Comparison of ENCODE assay signal across 9 mouse cellular contexts in the genomic region with DNA sequence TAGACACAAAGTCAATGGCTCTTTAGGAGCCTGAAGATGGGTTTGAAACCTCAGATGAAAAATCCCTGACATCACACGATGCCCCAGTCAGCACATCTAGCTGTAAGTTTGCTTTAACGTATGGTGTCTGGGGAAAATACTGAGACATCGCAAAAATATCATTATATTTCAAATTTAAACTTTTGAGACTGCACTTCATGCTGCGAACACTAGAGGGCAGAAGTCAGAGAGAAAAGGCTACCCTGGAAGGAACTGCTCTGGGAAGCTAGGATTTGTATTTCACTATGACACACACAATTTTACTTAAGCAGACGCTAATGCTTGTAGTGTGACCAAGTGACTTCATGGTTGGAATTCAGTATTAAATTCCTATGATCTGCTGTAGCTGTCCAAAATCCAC. TPM values are rescaled to one million over a fixed set of nuclear protein-coding genes. Genes with fewer than 3 reads are reported as not detected.
DNase-seq lines count a peak whose midpoint lies in the region; ATAC-seq and TF ChIP-seq lines count a peak whose summit lies in the region.
"Had no signal": no experiment of that assay in that cellular context is flagged by ENCODE, and none has a peak within 500 bp of the region (broad histone marks: within the 10 kb centered on the region; RNA-seq: fewer than 3 reads in every experiment).

No protein-coding gene starts in this region.

- no peaks in the 10 kb centered on the region for H3K27me3 ChIP-seq in liver, embryonic 14.5 days (ENCODE audit: control insufficient read depth, insufficient read depth, low read length)
- H3K27me3 ChIP-seq: neural tube, embryonic 13.5 days had no signal

- no peak overlapping the region for H3K9ac ChIP-seq in liver, embryonic 14.5 days (replicated peaks)
- H3K9ac ChIP-seq: neural tube, embryonic 13.5 days had no signal

- H3K4me3 ChIP-seq in liver, embryonic 14.5 days (ENCODE audit: insufficient read depth in 1 of 2, low read depth in 2 of 2, low read length in 2 of 2): no peak overlapping the region
- H3K4me3 ChIP-seq: neural tube, embryonic 13.5 days had no signal

- 15% methylated on average over 5 of the region's 5 CpGs for WGBS in liver, embryonic 14.5 days (ENCODE audit: insufficient replicate concordance)

- no peak for TF ChIP-seq EP300 in liver, embryonic 14.5 days (IDR thresholded peaks at IDR 0.05; ENCODE audit: low read depth)

- ATAC-seq in common myeloid progenitor, adult 5-6 weeks (replicated peaks; ENCODE audit: low read depth, poor library complexity, severe bottlenecking): peak; percentile 64
- no peak for ATAC-seq in liver, embryonic 14.5 days (ENCODE audit: insufficient read depth)
- no peak for ATAC-seq in frontal cortex, adult (ENCODE audit: low TSS enrichment)

- H3K27ac ChIP-seq in liver, embryonic 14.5 days: no peak overlapping the region
- H3K27ac ChIP-seq: neural tube, embryonic 13.5 days had no signal

- intact Hi-C loops in heart, postnatal 25 days (cut with DNase I): loop anchor here (1.0 to 5.0 kb wide), 4 partner anchors 69 to 733 kb away; a partner anchor contains a TSS

- H3K36me3 ChIP-seq in liver, embryonic 14.5 days (replicated peaks; ENCODE audit: control insufficient read depth, insufficient read depth, low read depth): no peaks in the 10 kb centered on the region
- H3K36me3 ChIP-seq: neural tube, embryonic 13.5 days had no signal

- no peaks in the 10 kb centered on the region for H3K9me3 ChIP-seq in liver, embryonic 14.5 days (ENCODE audit: control insufficient read depth, low read length)
- H3K9me3 ChIP-seq: neural tube, embryonic 13.5 days had no signal

- no peaks in the 10 kb centered on the region for H3K4me1 ChIP-seq in liver, embryonic 14.5 days (replicated peaks; ENCODE audit: control insufficient read depth in 2 of 2, insufficient read depth in 2 of 2, low read length in 1 of 2)

- H3K4me2 ChIP-seq in liver, embryonic 14.5 days (ENCODE audit: low read depth): no peak overlapping the region
- H3K4me2 ChIP-seq: neural tube, embryonic 13.5 days had no signal

- peak; percentile 67 for DNase-seq in heart, adult 11 months
- no peak for DNase-seq in heart, postnatal 25 days (ENCODE audit: low spot score)
- peak; percentile 31 for DNase-seq in right cerebral cortex, postnatal 14 days
- DNase-seq in right cerebral cortex, postnatal 25 days: no peak
- DNase-seq in liver, embryonic 14.5 days (ENCODE audit: low read depth in 3 of 3, low spot score in 3 of 3): no peak
- no peak for DNase-seq in ovary, postnatal 10 days (ENCODE audit: low spot score)

- TF ChIP-seq CTCF in liver, embryonic 14.5 days (IDR thresholded peaks at IDR 0.05; ENCODE audit: low read depth): peak; percentile 62

RNA-seq across cellular contexts. Expression of a gene that starts 1.5 kb away (rescaled TPM):
- total RNA-seq in heart, postnatal 25 days (2021): 10 to 100 TPM; 23.0 to 25.0 TPM
- total RNA-seq in common myeloid progenitor, adult 5-6 weeks (2017): 0.15 and 0.32 TPM in 2 replicates
- polyA plus RNA-seq in liver, embryonic 14.5 days (2012; rRNA removed): 0.01 and 0.02 TPM in 2 replicates
- 0.05 TPM in 1 of 2 replicates, not detected in the other for polyA plus RNA-seq in liver, embryonic 14.5 days (2014; fragmentation: Nextera tagmentation; extraction: Ambion mirVana)

Comparison
In these comparisons a context has a peak if more than half of its experiments do, and no peak if none do; other contexts are left out.
1. DNase-seq: peak in heart, adult 11 months (single experiment) and right cerebral cortex, postnatal 14 days (single experiment); none in heart, postnatal 25 days (single experiment), right cerebral cortex, postnatal 25 days (single experiment), liver, embryonic 14.5 days (0 of 3) and ovary, postnatal 10 days (single experiment).
2. RNA of a gene that starts 1.5 kb away (total RNA-seq): 23.0 to 25.0 TPM in heart, postnatal 25 days; 0.15 to 0.32 TPM in common myeloid progenitor, adult 5-6 weeks; every median in the first group is over 10 times any median in the second.